ENCODE assay signal across 29 mouse cellular contexts in the genomic region with DNA sequence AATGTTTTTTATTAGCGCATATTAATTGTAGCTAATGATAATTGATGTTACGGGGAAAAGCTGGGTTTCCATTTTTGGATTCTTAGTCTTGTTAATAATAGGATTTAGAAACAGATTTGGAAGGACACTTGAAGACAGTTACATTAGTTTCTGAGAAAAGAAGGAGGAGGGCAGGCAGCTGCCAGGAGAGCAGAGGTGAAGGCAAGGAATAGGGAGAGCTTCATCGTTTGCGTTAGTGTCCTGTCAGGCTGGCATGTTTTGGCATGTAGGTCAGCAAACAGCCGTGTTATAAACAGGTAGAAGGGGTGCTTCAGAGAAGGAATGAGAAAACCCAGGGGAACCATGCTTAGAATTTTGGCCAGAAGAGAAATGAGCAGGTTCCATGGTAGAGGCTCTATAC. TPM values are rescaled to one million over a fixed set of nuclear protein-coding genes. Genes with fewer than 3 reads are reported as not detected.
DNase-seq lines count a peak whose midpoint lies in the region; ATAC-seq and TF ChIP-seq lines count a peak whose summit lies in the region.
"Had no signal": no experiment of that assay in that cellular context is flagged by ENCODE, and none has a peak within 500 bp of the region (broad histone marks: within the 10 kb centered on the region; RNA-seq: fewer than 3 reads in every experiment).

No protein-coding gene starts in this region.

- no peaks in the 10 kb centered on the region for H3K9me3 ChIP-seq in heart, embryonic 15.5 days (replicated peaks)
- no peaks in the 10 kb centered on the region for H3K9me3 ChIP-seq in heart, embryonic 11.5 days (replicated peaks; ENCODE audit: control insufficient read depth, low read length)
- no peaks in the 10 kb centered on the region for H3K9me3 ChIP-seq in midbrain, embryonic 11.5 days (ENCODE audit: control insufficient read depth, low read length)
- no peaks in the 10 kb centered on the region for H3K9me3 ChIP-seq in midbrain, embryonic 13.5 days
- H3K9me3 ChIP-seq: embryonic facial prominence, embryonic 13.5 days; embryonic facial prominence, embryonic 15.5 days; forebrain, embryonic 10.5 days; forebrain, embryonic 12.5 days; G1E had no signal

- H3K4me2 ChIP-seq in heart, embryonic 15.5 days, result no peak overlapping the region
- no peak overlapping the region for H3K4me2 ChIP-seq in heart, embryonic 11.5 days
- no peak overlapping the region for H3K4me2 ChIP-seq in midbrain, embryonic 11.5 days
- no peak overlapping the region for H3K4me2 ChIP-seq in midbrain, embryonic 13.5 days (replicated peaks)
- H3K4me2 ChIP-seq: embryonic facial prominence, embryonic 13.5 days; embryonic facial prominence, embryonic 15.5 days; forebrain, embryonic 12.5 days had no signal

- no peak for ATAC-seq in heart, embryonic 15.5 days (replicated peaks; ENCODE audit: insufficient number of reproducible peaks, insufficient read depth, low FRiP score, low read depth)
- no peak for ATAC-seq in heart, embryonic 11.5 days (replicated peaks; ENCODE audit: insufficient number of reproducible peaks, low FRiP score, low TSS enrichment)
- no peak for ATAC-seq in midbrain, embryonic 11.5 days (ENCODE audit: low FRiP score)
- ATAC-seq in midbrain, embryonic 13.5 days, result no peak
- ATAC-seq: activated CD4-positive, CD25-positive, alpha-beta regulatory T cell, adult 4 months; CD4-positive, CD25-positive, alpha-beta regulatory T cell, adult 4 months; forebrain, embryonic 14.5 days; forebrain, embryonic 16.5 days had no signal

- intact Hi-C loops in gastrocnemius, adult 2 months (cut with DNase I), result loop anchor here (5.0 kb wide), 1 partner anchor 39 kb away; a partner anchor contains a TSS

- no peaks in the 10 kb centered on the region for H3K27me3 ChIP-seq in heart, embryonic 15.5 days
- no peaks in the 10 kb centered on the region for H3K27me3 ChIP-seq in heart, embryonic 11.5 days (ENCODE audit: control insufficient read depth, insufficient read depth, low read length)
- H3K27me3 ChIP-seq in midbrain, embryonic 11.5 days (ENCODE audit: control insufficient read depth, insufficient read depth, low read length), result no peaks in the 10 kb centered on the region
- H3K27me3 ChIP-seq in midbrain, embryonic 13.5 days, result peaks cover 3% of the 10 kb centered on the region; the same call in 1 of the 2 replicates
- H3K27me3 ChIP-seq: CH12.LX; embryonic facial prominence, embryonic 13.5 days; embryonic facial prominence, embryonic 15.5 days; Patski had no signal

- H3K9ac ChIP-seq in heart, embryonic 15.5 days, result no peak overlapping the region
- H3K9ac ChIP-seq in heart, embryonic 11.5 days (ENCODE audit: low read depth, low read length), result no peak overlapping the region
- H3K9ac ChIP-seq in midbrain, embryonic 11.5 days (ENCODE audit: low read length), result no peak overlapping the region
- no peak overlapping the region for H3K9ac ChIP-seq in midbrain, embryonic 13.5 days (replicated peaks)
- H3K9ac ChIP-seq: embryonic facial prominence, embryonic 13.5 days; embryonic facial prominence, embryonic 15.5 days; forebrain, embryonic 12.5 days had no signal

- no peak overlapping the region for H3K4me3 ChIP-seq in gastrocnemius, adult 2 months
- H3K4me3 ChIP-seq in heart, embryonic 15.5 days, result no peak overlapping the region
- H3K4me3 ChIP-seq in heart, embryonic 11.5 days (ENCODE audit: low read depth, low read length), result no peak overlapping the region
- H3K4me3 ChIP-seq in midbrain, embryonic 11.5 days (ENCODE audit: low read depth, low read length), result no peak overlapping the region
- H3K4me3 ChIP-seq in midbrain, embryonic 13.5 days (replicated peaks), result no peak overlapping the region
- H3K4me3 ChIP-seq: embryonic facial prominence, embryonic 13.5 days; embryonic facial prominence, embryonic 15.5 days; erythroblast, embryonic 14.5 days; forebrain, embryonic 10.5 days; forebrain, embryonic 12.5 days had no signal

- WGBS in heart, embryonic 15.5 days, result 91% methylated on average over 5 of the region's 5 CpGs
- 91% methylated on average over 5 of the region's 5 CpGs for WGBS in heart, embryonic 11.5 days (ENCODE audit: insufficient replicate concordance)
- WGBS in midbrain, embryonic 11.5 days, result 89% methylated on average over 5 of the region's 5 CpGs
- WGBS in midbrain, embryonic 13.5 days, result 89% methylated on average over 5 of the region's 5 CpGs

- no peak for TF ChIP-seq CTCF in gastrocnemius, adult 2 months (IDR thresholded peaks at IDR 0.05)

- H3K36me3 ChIP-seq in heart, embryonic 15.5 days, result no peaks in the 10 kb centered on the region
- H3K36me3 ChIP-seq in heart, embryonic 11.5 days (ENCODE audit: control insufficient read depth, insufficient read depth, low read length), result no peaks in the 10 kb centered on the region
- H3K36me3 ChIP-seq in midbrain, embryonic 11.5 days (ENCODE audit: control insufficient read depth, insufficient read depth, low read length), result no peaks in the 10 kb centered on the region
- H3K36me3 ChIP-seq in midbrain, embryonic 13.5 days, result no peaks in the 10 kb centered on the region
- H3K36me3 ChIP-seq: embryonic facial prominence, embryonic 13.5 days; embryonic facial prominence, embryonic 15.5 days; forebrain, embryonic 10.5 days; forebrain, embryonic 12.5 days; G1E had no signal

- peaks cover 58% of the 10 kb centered on the region for H3K4me1 ChIP-seq in heart, embryonic 15.5 days (replicated peaks)
- H3K4me1 ChIP-seq in heart, embryonic 11.5 days (ENCODE audit: control insufficient read depth, insufficient read depth, low read length), result peaks cover 38% of the 10 kb centered on the region
- peaks cover 31% of the 10 kb centered on the region for H3K4me1 ChIP-seq in midbrain, embryonic 11.5 days (ENCODE audit: control insufficient read depth, insufficient read depth, low read length)
- H3K4me1 ChIP-seq in midbrain, embryonic 13.5 days (replicated peaks), result peaks cover 44% of the 10 kb centered on the region

- peak overlapping the region; percentile 61 for H3K27ac ChIP-seq in gastrocnemius, adult 2 months
- H3K27ac ChIP-seq in heart, embryonic 15.5 days, result peak overlapping the region; percentile 16; the same call in 1 of the 2 replicates
- H3K27ac ChIP-seq in heart, embryonic 11.5 days (ENCODE audit: low read depth, low read length), result no peak overlapping the region
- H3K27ac ChIP-seq in midbrain, embryonic 11.5 days (ENCODE audit: low read depth, low read length), result no peak overlapping the region
- H3K27ac ChIP-seq in midbrain, embryonic 13.5 days, result no peak overlapping the region
- H3K27ac ChIP-seq: embryonic facial prominence, embryonic 13.5 days; embryonic facial prominence, embryonic 15.5 days; forebrain, embryonic 10.5 days; forebrain, embryonic 12.5 days had no signal

- DNase-seq in gastrocnemius, adult 2 months, result no peak
- no peak for DNase-seq in gastrocnemius, postnatal 25 days
- DNase-seq in midbrain, embryonic 11.5 days (ENCODE audit: low spot score, missing footprints), result peak; percentile 82
- DNase-seq: adrenal gland, adult 2 months; adrenal gland, postnatal 10 days; adrenal gland, postnatal 25 days; B cell, adult 2 months; cerebellum, adult 11 months; cerebellum, adult 18-20 months; cerebellum, adult 8-10 months; cerebellum, adult 9-11 months; cerebellum, postnatal 14 days; cerebellum, postnatal 36 days; embryo, embryonic 11 days had no signal

RNA-seq across cellular contexts. Expression of a gene that starts 38.5 kb away (rescaled TPM):
- total RNA-seq in gastrocnemius, adult 2 months (2021), result 10 to 100 TPM; 28.9 to 30.4 TPM
- 10 to 100 TPM; 21.0 TPM for total RNA-seq in gastrocnemius, postnatal 25 days (2021)
- polyA plus RNA-seq in heart, embryonic 15.5 days (2015; fragmentation: Nextera tagmentation; extraction: Ambion mirVana), result 10.7 and 11.3 TPM in 2 replicates
- polyA plus RNA-seq in heart, embryonic 11.5 days (2014; fragmentation: Nextera tagmentation; extraction: Ambion mirVana), result 12.9 and 14.0 TPM in 2 replicates
- 15.8 and 17.6 TPM in 2 replicates for polyA plus RNA-seq in midbrain, embryonic 11.5 days (2014; fragmentation: Nextera tagmentation; extraction: Ambion mirVana)
- 7.9 and 8.3 TPM in 2 replicates for polyA plus RNA-seq in midbrain, embryonic 13.5 days (2015; fragmentation: Nextera tagmentation; extraction: Ambion mirVana)

Comparison
In these comparisons a context has a peak if more than half of its experiments do, and no peak if none do; other contexts are left out.
1. H3K27ac ChIP-seq: peak in gastrocnemius, adult 2 months (single experiment) and heart, embryonic 15.5 days (single experiment); none in heart, embryonic 11.5 days (single experiment), midbrain, embryonic 11.5 days (single experiment) and midbrain, embryonic 13.5 days (single experiment).